Mouse (Mus musculus) olfactory bulb, adult 2 months (tissue): Measurements from ENCODE around the gene Wdtc1. TPM values are rescaled to one million over a fixed set of nuclear protein-coding genes. Genes with fewer than 3 reads are reported as not detected.
A peak's percentile ranks its signal among the peaks of the same experiment; 100 is the strongest.

Experiments
- H3K27ac ChIP-seq: fragments of 200-500 bp; 2 replicates; pipeline ENCODE4 v1.5.1; 2012; ENCODE audit warnings: low read depth, low read length; ENCODE audit not compliant: insufficient read depth
- H3K4me1 ChIP-seq: fragments of 200-500 bp; 2 replicates; pipeline ENCODE4 v1.6.1; 2012; ENCODE audit warnings: low read length; ENCODE audit not compliant: control insufficient read depth, insufficient read depth
- H3K4me3 ChIP-seq: fragments of 200-500 bp; 2 replicates; pipeline ENCODE4 v1.5.1; 2012; ENCODE audit warnings: mild to moderate bottlenecking, low read depth, low read length, moderate library complexity; ENCODE audit not compliant: insufficient read depth
- CTCF ChIP-seq: fragments of 200-500 bp; IDR thresholded peaks from 2 replicates; pipeline ENCODE4 v1.5.1; 2012; ENCODE audit warnings: low read depth, mild to moderate bottlenecking, low read length, moderate library complexity; ENCODE audit not compliant: insufficient read depth
- POLR2A ChIP-seq: fragments of 200-500 bp; IDR thresholded peaks from 2 replicates; pipeline ENCODE4 v1.6.1; 2012; ENCODE audit warnings: mild to moderate bottlenecking, low read depth, low read length, moderate library complexity; ENCODE audit not compliant: insufficient read depth
- WGBS: fragments of 180-500 bp; shearing (Covaris S2); methylation state at CpG from one replicate; pipeline ENCODE4 v1.1.7; 2018; 5-methylcytosine and 5-hydroxymethylcytosine counted together
- polyA plus RNA-seq: library from polyadenylated mRNA; stranded (reverse); fragments of >200 nt; gene quantifications from 2 replicates; pipeline ENCODE4 v1.2.4, GENCODE M21; 2012; ENCODE audit warnings: low replicate concordance; ENCODE audit not compliant: missing spikeins, insufficient read depth, insufficient read length

Gene Wdtc1
- polyA plus RNA-seq, 1 experiment = not detected

GRCm38 (mm10) chr4:133297360-133297759 lies 55.9 kb downstream of the Wdtc1 start:
- H3K4me1 ChIP-seq = peaks cover 42% of the 10 kb centered on the region
- H3K27ac ChIP-seq = no peak overlapping the region
- WGBS = 67% methylated on average over 10 of the region's 10 CpGs
- TF ChIP-seq CTCF (no peak), POLR2A (no peak)
- H3K4me3 ChIP-seq = no peak overlapping the region

- H3K4me1 ChIP-seq = peaks cover 39% of the 10 kb centered on the region
- no peak overlapping the region for H3K4me3 ChIP-seq
- TF ChIP-seq POLR2A (no peak), CTCF (no peak)
- H3K27ac ChIP-seq = no peak overlapping the region
- 73% methylated on average over 11 of the region's 11 CpGs for WGBS
Measured at GRCm38 (mm10) chr4:133294084-133294483, 59.2 kb downstream of the Wdtc1 start.

GRCm38 (mm10) chr4:133292901-133293843 lies 60.1 kb downstream of the Wdtc1 start:
- WGBS = 41% methylated on average over 24 of the region's 24 CpGs
- H3K4me3 ChIP-seq = no peak overlapping the region
- TF ChIP-seq CTCF (no peak), POLR2A (no peak)
- peaks cover 30% of the 10 kb centered on the region for H3K4me1 ChIP-seq
- peak overlapping the region; percentile 79 for H3K27ac ChIP-seq

DNA sequence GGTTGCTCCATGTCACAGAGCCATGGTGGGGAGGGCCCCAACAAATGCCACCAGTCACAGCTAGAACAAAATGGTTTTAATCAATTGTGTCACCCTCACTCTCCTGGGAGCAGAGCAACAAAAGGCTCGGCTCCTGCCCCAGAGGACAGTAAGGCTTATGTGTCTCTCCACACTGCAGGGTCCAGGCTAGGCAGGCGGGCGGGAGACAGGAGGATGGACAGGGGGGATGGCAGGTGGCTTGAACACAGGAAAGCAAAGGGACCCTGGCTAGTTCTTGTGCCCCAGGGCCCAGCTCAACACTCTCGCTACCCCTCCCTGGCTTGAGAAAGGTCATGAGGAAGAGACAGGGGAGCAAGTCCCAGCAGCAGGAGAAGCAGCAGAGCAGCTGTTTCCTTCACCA lies 60.9 kb downstream of the Wdtc1 start:
- peaks cover 23% of the 10 kb centered on the region for H3K4me1 ChIP-seq
- H3K27ac ChIP-seq = 0 out of 2 replicates have a peak overlapping the region, but pooled peaks have one; percentile 16
- no peak for TF ChIP-seq CTCF
- TF ChIP-seq POLR2A = no peak
- WGBS = 79% methylated on average over 4 of the region's 4 CpGs
- H3K4me3 ChIP-seq = no peak overlapping the region

GRCm38 (mm10) chr4:133291255-133291654 lies 62.0 kb downstream of the Wdtc1 start:
- no peak overlapping the region for H3K27ac ChIP-seq
- no peak for TF ChIP-seq CTCF
- TF ChIP-seq POLR2A = no peak
- H3K4me1 ChIP-seq = peaks cover 21% of the 10 kb centered on the region
- 94% methylated on average over 1 of the region's 1 CpGs for WGBS
- H3K4me3 ChIP-seq = no peak overlapping the region

DNA sequence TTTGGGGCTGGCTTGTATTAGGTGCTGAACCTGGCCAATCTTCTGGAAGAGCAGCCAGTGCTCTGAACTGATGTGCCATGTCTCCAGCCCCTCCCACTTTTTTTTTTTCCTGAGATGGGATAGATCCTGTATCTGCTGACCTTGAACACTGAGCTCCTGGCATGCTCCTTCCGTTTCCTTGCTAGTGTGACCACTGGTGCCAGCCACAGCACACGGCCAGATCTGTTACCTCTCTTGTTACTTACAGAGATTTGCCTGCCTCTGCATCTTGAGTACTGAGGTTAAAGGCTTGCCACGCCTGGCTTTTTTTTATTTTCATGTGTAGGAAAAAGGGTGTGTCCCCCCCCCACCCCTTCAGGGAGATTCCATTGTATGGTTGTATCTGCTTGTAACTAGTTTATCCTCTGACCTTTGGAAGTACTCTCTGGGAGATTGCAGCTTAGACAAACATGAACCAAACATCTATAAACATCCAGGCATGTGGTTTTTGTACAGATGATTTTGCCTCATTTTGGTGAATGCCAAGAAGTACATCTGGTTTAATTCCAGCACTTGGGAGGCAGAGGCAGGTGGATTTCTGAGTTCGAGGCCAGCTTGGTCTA lies 66.7 kb downstream of the Wdtc1 start:
- Histone ChIP-seq H3K4me3 (no peak overlapping the region), H3K27ac (no peak overlapping the region), H3K4me1 (peaks cover 7% of the 10 kb centered on the region)
- TF ChIP-seq CTCF (no peak), POLR2A (no peak)
- WGBS = 90% methylated on average over 4 of the region's 4 CpGs

DNA sequence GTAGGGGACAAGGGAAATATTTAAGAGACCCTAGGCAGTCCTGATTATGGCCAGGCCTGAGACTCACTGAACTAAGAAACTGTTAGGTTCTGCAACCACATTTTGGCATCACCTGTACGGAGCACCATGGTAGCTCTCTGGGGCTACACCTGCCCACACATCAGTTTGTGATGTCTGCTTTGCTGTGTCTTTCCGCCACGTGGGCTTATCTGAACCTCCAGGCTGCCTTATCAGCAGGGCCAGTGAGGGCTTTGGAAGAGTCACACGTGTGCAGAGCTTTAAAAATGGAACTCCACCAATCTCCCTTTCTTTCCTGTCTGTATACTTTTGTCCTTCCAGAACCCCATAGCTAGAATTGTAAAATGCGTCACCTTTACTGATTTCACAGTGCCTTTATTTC lies 67.3 kb downstream of the Wdtc1 start:
- 86% methylated on average over 5 of the region's 5 CpGs for WGBS
- Histone ChIP-seq H3K4me3 (no peak overlapping the region), H3K27ac (no peak overlapping the region), H3K4me1 (peaks cover 7% of the 10 kb centered on the region)
- no peak for TF ChIP-seq CTCF
- no peak for TF ChIP-seq POLR2A

DNA sequence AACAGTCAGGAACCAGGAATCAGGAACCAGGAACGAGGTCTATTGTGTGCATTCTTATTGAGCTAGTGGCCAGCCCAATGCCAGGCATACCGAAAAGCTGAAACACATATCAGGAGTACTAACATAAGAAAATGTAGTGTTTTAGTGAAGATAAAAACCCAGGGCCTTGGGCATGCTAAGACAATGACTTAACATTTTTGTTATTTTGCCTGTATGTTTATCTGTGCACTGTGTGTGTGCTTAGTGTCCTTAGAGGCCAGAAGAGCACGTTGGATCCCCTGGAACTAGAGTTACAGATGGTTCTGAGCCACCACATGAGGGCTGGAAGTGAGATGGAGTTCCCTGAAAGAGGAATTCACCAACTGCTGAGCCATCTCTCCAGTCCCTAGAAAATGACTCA lies 68.0 kb downstream of the Wdtc1 start:
- H3K27ac ChIP-seq = no peak overlapping the region
- H3K4me1 ChIP-seq = peaks cover 7% of the 10 kb centered on the region
- 85% methylated on average over 3 of the region's 3 CpGs for WGBS
- no peak overlapping the region for H3K4me3 ChIP-seq
- TF ChIP-seq POLR2A = no peak
- no peak for TF ChIP-seq CTCF

DNA sequence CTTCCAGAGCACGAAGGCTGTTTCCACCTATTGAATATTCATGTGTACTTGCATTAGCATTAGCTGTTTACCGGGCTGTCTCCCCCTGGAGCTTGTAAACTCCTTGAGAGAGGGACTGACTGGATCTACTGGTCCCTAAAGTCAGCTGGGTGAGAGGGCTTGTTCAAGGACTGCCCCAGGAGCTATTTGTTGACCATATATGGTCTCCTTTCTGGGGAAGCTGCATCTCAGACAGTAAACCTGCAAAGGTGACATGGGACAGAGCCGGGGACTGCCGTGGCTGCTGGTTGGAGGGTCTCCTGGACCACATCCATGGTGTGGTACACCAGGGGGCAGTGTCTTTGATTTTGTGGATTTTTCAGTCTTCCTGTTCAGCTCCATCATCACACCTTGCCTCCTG lies 70.6 kb downstream of the Wdtc1 start:
- H3K4me1 ChIP-seq = peaks cover 7% of the 10 kb centered on the region
- TF ChIP-seq CTCF = no peak
- TF ChIP-seq POLR2A = no peak
- H3K27ac ChIP-seq = no peak overlapping the region
- WGBS = 37% methylated on average over 4 of the region's 4 CpGs
- no peak overlapping the region for H3K4me3 ChIP-seq
